Mouse (Mus musculus) adipose tissue, adult 10 weeks (tissue): ENCODE data around the gene Mcemp1. TPM values are rescaled to one million over a fixed set of nuclear protein-coding genes. Genes with fewer than 3 reads are reported as not detected.

Experiments
- polyA plus RNA-seq: library from polyadenylated mRNA; stranded (reverse); fragments of 350-450 nt; fragmentation: Illumina TruSeq; extraction: RNeasy Lipid Tissue Mini Kit (QIAGEN cat#74804); gene quantifications from one replicate; pipeline ENCODE4 v1.2.3, GENCODE M21; 2014; ENCODE audit warnings: low read depth, low replicate concordance

Gene Mcemp1
- polyA plus RNA-seq = 0.68 TPM

DNA sequence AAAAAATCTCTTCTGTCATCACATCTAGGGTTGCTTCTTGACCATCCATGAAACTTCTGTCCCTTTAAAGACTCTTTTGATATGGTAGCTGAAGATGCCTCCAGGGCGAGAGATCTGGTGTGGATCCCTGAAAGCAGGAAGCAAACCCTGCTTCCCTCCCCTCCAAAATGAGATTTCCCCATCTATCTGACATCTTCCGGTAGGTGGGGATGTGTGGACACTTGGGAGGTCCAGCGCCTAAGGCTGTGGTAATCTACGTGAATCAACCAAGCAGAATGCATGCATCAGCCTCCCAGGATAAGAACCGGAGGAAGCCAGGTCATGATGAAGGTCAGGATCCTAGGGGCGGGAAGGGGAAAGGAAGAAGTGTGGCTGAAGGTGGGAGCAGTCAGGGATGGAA lies at the start of gene Mcemp1:
Mcemp1 (plus strand) TSS at position 248 of the 400 bp plus-strand sequence.

DNA sequence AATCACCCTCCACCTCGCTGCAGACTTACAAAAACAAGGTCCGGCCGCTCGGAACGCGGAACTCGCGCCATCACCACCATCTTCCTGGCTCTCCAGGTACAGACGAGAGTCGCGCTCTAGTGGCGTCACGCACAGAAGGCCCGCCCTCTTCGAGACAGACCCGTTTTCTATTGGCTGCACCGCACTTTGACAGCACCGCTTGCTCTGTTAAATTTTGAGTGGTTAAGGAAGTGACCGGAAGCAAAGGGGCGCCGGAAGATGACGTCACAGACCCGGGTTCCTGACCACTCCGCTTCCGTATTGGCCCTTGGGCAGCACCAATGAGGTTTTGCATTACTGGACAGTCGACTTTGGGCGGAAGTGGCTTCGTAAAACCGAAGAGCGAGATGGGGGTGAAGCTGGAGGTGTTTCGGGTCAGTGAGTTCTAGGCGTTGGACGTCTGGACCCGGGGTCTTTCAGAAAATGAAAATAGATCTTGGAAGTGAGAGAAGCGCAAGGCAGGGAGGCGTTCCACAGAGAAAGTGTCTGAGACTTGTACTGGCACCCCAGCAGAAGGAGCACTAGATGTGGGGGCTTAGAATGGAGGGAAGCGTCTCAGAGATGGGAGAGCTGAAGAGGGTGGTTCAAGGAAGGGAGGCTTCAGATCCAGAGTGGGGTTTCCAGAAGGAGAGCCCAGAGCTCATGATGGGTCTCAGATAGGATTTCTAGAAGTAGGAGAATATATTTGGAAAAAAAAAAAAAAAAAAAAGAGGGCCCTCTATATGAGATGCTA lies 44.2 kb upstream of the Mcemp1 start, which contains the start of the genes Xab2 and Pet100:
Xab2 (minus strand) TSS at position 118 of the 772 bp plus-strand sequence.
Pet100 (plus strand) TSS at position 350 of the 772 bp plus-strand sequence.

DNA sequence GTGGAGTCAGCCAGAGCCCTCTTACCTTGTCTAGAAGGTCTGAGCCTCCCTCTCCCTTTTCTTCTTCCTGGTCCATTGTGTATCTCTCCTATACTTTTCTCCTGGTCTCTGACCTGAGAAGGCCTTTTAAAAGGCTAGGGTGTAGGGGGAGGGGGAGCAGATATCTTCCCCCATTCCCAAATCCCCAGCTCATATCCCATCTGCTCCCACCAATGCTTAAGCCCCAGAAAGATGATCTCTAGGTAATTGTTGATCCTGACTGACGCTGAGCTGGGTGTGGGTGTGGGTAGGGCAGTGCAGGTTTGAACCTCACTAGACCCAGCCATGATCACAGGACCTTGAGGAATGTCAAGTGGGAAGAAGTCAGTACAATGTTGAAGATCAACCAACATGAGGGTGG lies 40.1 kb upstream of the Mcemp1 start, which contains the start of gene Pcp2:
Pcp2 (minus strand) TSS at position 101 of the 400 bp plus-strand sequence.

DNA sequence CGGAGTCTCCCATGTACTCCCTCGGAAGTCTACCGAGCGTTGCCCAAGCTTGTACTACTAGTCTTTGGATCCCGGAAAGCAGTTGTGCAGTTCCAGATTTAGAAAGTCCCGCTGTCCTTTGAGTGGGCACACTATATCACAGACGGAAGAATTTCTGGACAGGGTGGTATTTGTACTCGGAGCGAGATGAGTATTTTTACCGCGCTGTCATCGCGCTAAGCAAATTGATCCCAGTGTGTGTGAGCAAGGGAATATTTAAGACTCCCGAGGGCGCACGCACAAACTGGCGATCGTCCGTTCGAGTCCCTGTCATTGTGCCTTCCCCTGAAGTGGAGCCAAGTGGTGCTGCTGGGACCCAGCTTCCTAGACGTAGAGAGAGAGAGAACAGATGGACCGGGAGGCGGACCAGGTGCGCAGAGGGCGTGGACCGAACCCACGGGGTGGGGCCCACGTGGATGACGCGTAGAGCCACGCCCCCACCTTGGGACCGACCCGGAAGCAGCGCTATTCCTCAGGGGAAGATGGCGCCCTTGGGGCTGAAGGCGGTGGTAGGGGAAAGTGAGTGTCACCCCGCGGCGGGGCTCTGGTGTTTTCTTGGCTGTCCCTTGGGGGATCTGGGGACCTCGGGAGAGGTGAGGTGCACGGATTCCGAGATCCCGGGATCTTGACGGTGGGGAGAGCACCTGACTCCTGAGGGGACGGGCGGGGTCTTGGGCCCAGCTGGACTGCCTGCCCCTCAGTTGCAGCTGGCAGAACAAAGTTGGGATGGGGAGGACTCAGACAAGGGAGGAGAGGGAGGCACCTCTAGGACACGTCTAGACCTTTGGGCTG lies 34.7 kb upstream of the Mcemp1 start, which contains the start of gene Stxbp2:
Stxbp2 (plus strand) TSS at position 309 of the 831 bp plus-strand sequence.

DNA sequence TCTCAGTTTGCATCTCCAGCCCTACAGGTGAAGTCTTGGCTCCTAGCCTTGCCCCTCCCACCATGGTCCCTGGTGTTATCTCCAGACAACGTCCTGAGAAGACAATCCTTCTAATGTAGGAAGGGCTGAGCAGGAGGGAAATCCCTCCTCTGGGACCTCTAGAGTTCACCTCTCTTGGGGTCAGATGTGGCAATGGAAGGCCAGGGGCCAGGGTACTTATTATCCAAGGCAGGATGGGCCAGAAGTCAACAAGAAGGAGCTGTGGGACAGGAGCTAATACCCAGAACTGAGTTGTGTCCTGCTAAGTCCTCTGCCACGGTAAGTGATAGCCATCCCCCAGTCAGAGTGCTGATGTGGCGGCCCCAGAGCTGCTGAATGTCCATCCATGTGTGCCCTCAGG lies 10.0 kb upstream of the Mcemp1 start, which contains the start of gene Retn:
Retn (plus strand) TSS at position 245 of the 400 bp plus-strand sequence.

DNA sequence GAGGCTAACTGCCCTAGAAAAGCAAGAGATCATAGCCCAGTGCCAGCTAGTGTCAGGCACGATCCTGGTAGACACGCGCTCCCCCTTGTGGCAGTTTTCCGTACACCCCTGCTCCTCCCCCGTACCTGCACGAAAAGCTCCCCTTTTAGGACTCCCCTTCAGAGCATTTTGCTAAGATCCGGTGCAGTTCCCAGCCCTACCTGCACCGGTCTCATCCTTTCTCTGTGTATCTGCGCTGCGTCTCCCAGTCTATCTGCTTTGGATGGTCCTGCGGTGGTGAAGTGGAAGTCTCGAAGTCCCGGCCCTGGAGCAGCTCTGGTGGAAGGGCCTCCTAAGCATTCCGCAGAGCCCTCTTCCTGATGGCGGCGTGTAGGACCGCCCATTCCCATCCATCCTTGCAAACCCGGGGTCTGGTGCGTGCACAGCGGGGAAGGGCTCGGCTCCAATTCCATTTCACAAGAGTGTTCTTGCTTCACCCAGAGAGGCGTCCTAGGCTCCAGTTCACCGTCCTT lies 6.5 kb downstream of the Mcemp1 start, which contains the start of gene Fcor:
Fcor (minus strand) TSS at position 383 of the 512 bp plus-strand sequence.

DNA sequence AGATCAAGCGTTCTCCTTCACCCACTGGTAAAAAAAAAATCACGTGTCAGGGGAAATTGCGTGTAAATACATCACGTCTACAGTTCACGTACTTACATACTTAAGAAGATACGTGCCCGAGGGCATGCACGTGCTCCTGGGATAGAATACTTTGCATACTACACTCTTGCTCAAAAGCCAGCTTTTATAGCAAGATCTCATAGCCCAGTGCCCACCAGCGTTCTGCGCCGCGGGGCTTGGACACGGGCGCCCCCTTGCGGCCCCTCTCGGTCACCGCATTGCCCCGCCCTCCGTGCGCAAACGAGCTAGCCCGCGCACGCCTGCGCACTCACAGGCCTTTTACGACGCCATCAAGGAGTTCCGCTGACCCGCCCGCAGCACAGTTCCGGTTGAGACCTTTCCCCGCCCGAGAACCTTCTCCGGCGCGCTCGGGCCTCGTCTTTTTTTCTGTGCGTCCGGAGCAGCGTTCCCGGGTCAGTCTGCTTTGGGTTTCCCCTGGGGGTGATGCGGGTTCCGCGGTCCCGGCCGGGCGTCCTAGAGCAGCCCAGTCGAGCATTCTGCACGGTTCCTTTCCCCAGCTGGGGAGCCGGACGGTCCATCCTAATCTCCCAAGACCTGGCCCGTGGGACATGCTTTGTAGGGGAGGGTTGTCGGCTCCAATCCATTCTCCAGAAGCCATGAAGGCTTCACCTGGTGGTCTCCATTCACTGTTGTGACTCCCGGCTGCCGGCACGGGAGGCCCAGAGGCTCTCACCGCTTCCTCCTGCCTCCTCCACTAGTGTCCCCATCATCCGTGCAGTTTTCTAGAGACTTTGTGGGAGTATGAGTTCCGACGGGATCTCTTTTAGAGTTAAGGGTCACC lies 10.8 kb downstream of the Mcemp1 start, which contains the start of gene Trappc5:
Trappc5 (plus strand) TSS at position 169 of the 862 bp plus-strand sequence.

DNA sequence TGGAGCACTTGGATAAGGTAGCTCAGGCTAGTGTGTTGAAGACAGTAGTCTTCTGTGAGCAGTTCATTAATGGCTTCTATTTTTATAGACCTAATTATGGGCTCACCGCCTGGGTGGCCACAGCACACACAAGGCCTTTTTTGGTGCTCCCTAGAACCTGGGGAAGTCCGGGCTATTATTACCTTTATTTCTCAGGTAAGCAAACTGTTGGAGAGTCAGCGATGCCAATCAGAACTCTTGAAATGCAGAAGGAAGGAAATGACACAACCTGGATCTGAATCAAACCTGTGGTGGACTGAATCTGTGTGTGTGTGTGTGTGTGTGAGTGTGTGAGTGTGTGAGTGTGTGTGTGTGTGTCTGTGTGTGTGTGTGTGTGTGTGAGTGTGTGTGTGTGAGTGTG lies 28.6 kb downstream of the Mcemp1 start, which contains the start of gene Fcer2a:
Fcer2a (minus strand) TSS at position 55 of the 400 bp plus-strand sequence.

Other genes starting within 250 kb of the Mcemp1 start
- gene Pex11g, start 198.1 kb upstream of the Mcemp1 start, polyA plus RNA-seq = 29.0 TPM
- gene Tex45, start 194.9 kb upstream of the Mcemp1 start, polyA plus RNA-seq = 0.73 TPM
- gene Zfp358, start 172.6 kb upstream of the Mcemp1 start, polyA plus RNA-seq = 21.0 TPM
- gene Mcoln1, start 165.3 kb upstream of the Mcemp1 start, polyA plus RNA-seq = 83.5 TPM
- 49.1 TPM for gene Pnpla6, start 150.4 kb upstream of the Mcemp1 start, polyA plus RNA-seq
- gene C330021F23Rik, start 97.8 kb upstream of the Mcemp1 start, polyA plus RNA-seq = 6.5 TPM
- 36.3 TPM for gene Camsap3, start 78.5 kb upstream of the Mcemp1 start, polyA plus RNA-seq
- 33.1 TPM for gene Xab2, start 44.4 kb upstream of the Mcemp1 start, polyA plus RNA-seq
- 68.9 TPM for gene Pet100, start 44.2 kb upstream of the Mcemp1 start, polyA plus RNA-seq
- not detected for gene Pcp2, start 40.2 kb upstream of the Mcemp1 start, polyA plus RNA-seq
- gene Stxbp2, start 34.8 kb upstream of the Mcemp1 start, polyA plus RNA-seq = 92.1 TPM
- 947 TPM for gene Retn, start 10.0 kb upstream of the Mcemp1 start, polyA plus RNA-seq
- 100 TPM for gene Fcor, start 6.6 kb downstream of the Mcemp1 start, polyA plus RNA-seq
- gene Trappc5, start 10.5 kb downstream of the Mcemp1 start, polyA plus RNA-seq = 19.8 TPM
- 0.12 TPM for gene Fcer2a, start 28.4 kb downstream of the Mcemp1 start, polyA plus RNA-seq
- 0.38 TPM for gene Clec4g, start 54.9 kb downstream of the Mcemp1 start, polyA plus RNA-seq
- gene Cd209a, start 83.2 kb downstream of the Mcemp1 start, polyA plus RNA-seq = 10.0 TPM
- gene Cd209e, start 188.6 kb downstream of the Mcemp1 start, polyA plus RNA-seq = not detected
- gene Cd209d, start 212.8 kb downstream of the Mcemp1 start, polyA plus RNA-seq = 14.4 TPM